Mouse (Mus musculus): ENCODE measurements at regions not wholly inside any gene's neighbourhood (a gene's known extent, or its start where the extent isn't known, plus 50 kb on each side); places are given as distances from the start of the nearest gene placed in this dataset.

GRCm38 (mm10) chr1:77617490-77617889 is 102.6 kb upstream of the Epha4 start:
- Histone ChIP-seq H3K36me3 (ENCODE audit: control insufficient read depth, insufficient read depth, low read length) (no peaks in the 10 kb centered on the region), H3K4me1 (ENCODE audit: control insufficient read depth, insufficient read depth, low read length) (no peaks in the 10 kb centered on the region), H3K27ac (ENCODE audit: control insufficient read depth, insufficient read depth, low read depth, low read length) (no peak overlapping the region), H3K27me3 (ENCODE audit: control insufficient read depth, insufficient read depth, low read length) (no peaks in the 10 kb centered on the region), H3K4me3 (ENCODE audit: control insufficient read depth, low read depth, low read length) (no peak overlapping the region)
- TF ChIP-seq POLR2A (IDR thresholded peaks at IDR 0.05; ENCODE audit: control insufficient read depth, low read depth, low read length) (no peak), CTCF (IDR thresholded peaks at IDR 0.05; ENCODE audit: control insufficient read depth, insufficient read depth, insufficient replicate concordance, low read depth, low read length) (no peak)

GRCm38 (mm10) chr1:77600509-77600908 is 85.6 kb upstream of the Epha4 start:
- Histone ChIP-seq H3K36me3 (ENCODE audit: control insufficient read depth, insufficient read depth, low read length) (no peaks in the 10 kb centered on the region), H3K27me3 (ENCODE audit: control insufficient read depth, insufficient read depth, low read length) (no peaks in the 10 kb centered on the region), H3K27ac (ENCODE audit: control insufficient read depth, insufficient read depth, low read depth, low read length) (no peak overlapping the region), H3K4me3 (ENCODE audit: control insufficient read depth, low read depth, low read length) (no peak overlapping the region), H3K4me1 (ENCODE audit: control insufficient read depth, insufficient read depth, low read length) (no peaks in the 10 kb centered on the region)
- TF ChIP-seq POLR2A (IDR thresholded peaks at IDR 0.05; ENCODE audit: control insufficient read depth, low read depth, low read length) (no peak), CTCF (IDR thresholded peaks at IDR 0.05; ENCODE audit: control insufficient read depth, insufficient read depth, insufficient replicate concordance, low read depth, low read length) (no peak)

- no peak overlapping the region for H3K27ac ChIP-seq (ENCODE audit: control insufficient read depth, insufficient read depth, low read depth, low read length)
- no peak overlapping the region for H3K4me3 ChIP-seq (ENCODE audit: control insufficient read depth, low read depth, low read length)
- no peaks in the 10 kb centered on the region for H3K36me3 ChIP-seq (ENCODE audit: control insufficient read depth, insufficient read depth, low read length)
- H3K27me3 ChIP-seq (ENCODE audit: control insufficient read depth, insufficient read depth, low read length): no peaks in the 10 kb centered on the region
- no peaks in the 10 kb centered on the region for H3K4me1 ChIP-seq (ENCODE audit: control insufficient read depth, insufficient read depth, low read length)
- TF ChIP-seq CTCF (IDR thresholded peaks at IDR 0.05; ENCODE audit: control insufficient read depth, insufficient read depth, insufficient replicate concordance, low read depth, low read length): no peak
- TF ChIP-seq POLR2A (IDR thresholded peaks at IDR 0.05; ENCODE audit: control insufficient read depth, low read depth, low read length): no peak
Observed at GRCm38 (mm10) chr1:77592649-77593048, 77.8 kb upstream of the Epha4 start.

- no peaks in the 10 kb centered on the region for H3K27me3 ChIP-seq (ENCODE audit: control insufficient read depth, insufficient read depth, low read length)
- H3K27ac ChIP-seq (ENCODE audit: control insufficient read depth, insufficient read depth, low read depth, low read length): no peak overlapping the region
- H3K36me3 ChIP-seq (ENCODE audit: control insufficient read depth, insufficient read depth, low read length): no peaks in the 10 kb centered on the region
- H3K4me1 ChIP-seq (ENCODE audit: control insufficient read depth, insufficient read depth, low read length): no peaks in the 10 kb centered on the region
- no peak for TF ChIP-seq CTCF (IDR thresholded peaks at IDR 0.05; ENCODE audit: control insufficient read depth, insufficient read depth, insufficient replicate concordance, low read depth, low read length)
- TF ChIP-seq POLR2A (IDR thresholded peaks at IDR 0.05; ENCODE audit: control insufficient read depth, low read depth, low read length): no peak
- no peak overlapping the region for H3K4me3 ChIP-seq (ENCODE audit: control insufficient read depth, low read depth, low read length)
Observed at GRCm38 (mm10) chr1:77592248-77592647, 77.4 kb upstream of the Epha4 start.

GRCm38 (mm10) chr1:77589423-77589822 is 74.5 kb upstream of the Epha4 start:
- H3K4me3 ChIP-seq (ENCODE audit: control insufficient read depth, low read depth, low read length): no peak overlapping the region
- no peaks in the 10 kb centered on the region for H3K4me1 ChIP-seq (ENCODE audit: control insufficient read depth, insufficient read depth, low read length)
- no peaks in the 10 kb centered on the region for H3K36me3 ChIP-seq (ENCODE audit: control insufficient read depth, insufficient read depth, low read length)
- H3K27me3 ChIP-seq (ENCODE audit: control insufficient read depth, insufficient read depth, low read length): no peaks in the 10 kb centered on the region
- H3K27ac ChIP-seq (ENCODE audit: control insufficient read depth, insufficient read depth, low read depth, low read length): no peak overlapping the region
- TF ChIP-seq CTCF (IDR thresholded peaks at IDR 0.05; ENCODE audit: control insufficient read depth, insufficient read depth, insufficient replicate concordance, low read depth, low read length) (no peak), POLR2A (IDR thresholded peaks at IDR 0.05; ENCODE audit: control insufficient read depth, low read depth, low read length) (no peak)

- Histone ChIP-seq H3K27ac (ENCODE audit: control insufficient read depth, insufficient read depth, low read depth, low read length) (no peak overlapping the region), H3K4me1 (ENCODE audit: control insufficient read depth, insufficient read depth, low read length) (no peaks in the 10 kb centered on the region), H3K4me3 (ENCODE audit: control insufficient read depth, low read depth, low read length) (no peak overlapping the region), H3K27me3 (ENCODE audit: control insufficient read depth, insufficient read depth, low read length) (no peaks in the 10 kb centered on the region), H3K36me3 (ENCODE audit: control insufficient read depth, insufficient read depth, low read length) (no peaks in the 10 kb centered on the region)
- TF ChIP-seq POLR2A (IDR thresholded peaks at IDR 0.05; ENCODE audit: control insufficient read depth, low read depth, low read length): no peak
- TF ChIP-seq CTCF (IDR thresholded peaks at IDR 0.05; ENCODE audit: control insufficient read depth, insufficient read depth, insufficient replicate concordance, low read depth, low read length): no peak
Observed at GRCm38 (mm10) chr1:77585520-77585919, 70.6 kb upstream of the Epha4 start.

- H3K27ac ChIP-seq (ENCODE audit: control insufficient read depth, insufficient read depth, low read depth, low read length): no peak overlapping the region
- H3K4me3 ChIP-seq (ENCODE audit: control insufficient read depth, low read depth, low read length): no peak overlapping the region
- H3K4me1 ChIP-seq (ENCODE audit: control insufficient read depth, insufficient read depth, low read length): no peaks in the 10 kb centered on the region
- no peaks in the 10 kb centered on the region for H3K27me3 ChIP-seq (ENCODE audit: control insufficient read depth, insufficient read depth, low read length)
- no peak for TF ChIP-seq CTCF (IDR thresholded peaks at IDR 0.05; ENCODE audit: control insufficient read depth, insufficient read depth, insufficient replicate concordance, low read depth, low read length)
- TF ChIP-seq POLR2A (IDR thresholded peaks at IDR 0.05; ENCODE audit: control insufficient read depth, low read depth, low read length): no peak
- no peaks in the 10 kb centered on the region for H3K36me3 ChIP-seq (ENCODE audit: control insufficient read depth, insufficient read depth, low read length)
Observed at GRCm38 (mm10) chr1:77568081-77568480, 53.2 kb upstream of the Epha4 start.

- H3K27ac ChIP-seq (ENCODE audit: control insufficient read depth, insufficient read depth, low read depth, low read length): no peak overlapping the region
- no peaks in the 10 kb centered on the region for H3K27me3 ChIP-seq (ENCODE audit: control insufficient read depth, insufficient read depth, low read length)
- no peak for TF ChIP-seq POLR2A (IDR thresholded peaks at IDR 0.05; ENCODE audit: control insufficient read depth, low read depth, low read length)
- TF ChIP-seq CTCF (IDR thresholded peaks at IDR 0.05; ENCODE audit: control insufficient read depth, insufficient read depth, insufficient replicate concordance, low read depth, low read length): no peak
- no peak overlapping the region for H3K4me3 ChIP-seq (ENCODE audit: control insufficient read depth, low read depth, low read length)
- no peaks in the 10 kb centered on the region for H3K36me3 ChIP-seq (ENCODE audit: control insufficient read depth, insufficient read depth, low read length)
- H3K4me1 ChIP-seq (ENCODE audit: control insufficient read depth, insufficient read depth, low read length): no peaks in the 10 kb centered on the region
Observed at GRCm38 (mm10) chr1:77567657-77568056, 52.8 kb upstream of the Epha4 start.
